Mouse (Mus musculus): ENCODE data around the gene Lsm14a. TPM values are rescaled to one million over a fixed set of nuclear protein-coding genes. Genes with fewer than 3 reads are reported as not detected.

Lsm14a gene
- total and polyA plus RNA-seq, 3 experiments, result 53.7 to 193 (median 90.0) TPM

DNA sequence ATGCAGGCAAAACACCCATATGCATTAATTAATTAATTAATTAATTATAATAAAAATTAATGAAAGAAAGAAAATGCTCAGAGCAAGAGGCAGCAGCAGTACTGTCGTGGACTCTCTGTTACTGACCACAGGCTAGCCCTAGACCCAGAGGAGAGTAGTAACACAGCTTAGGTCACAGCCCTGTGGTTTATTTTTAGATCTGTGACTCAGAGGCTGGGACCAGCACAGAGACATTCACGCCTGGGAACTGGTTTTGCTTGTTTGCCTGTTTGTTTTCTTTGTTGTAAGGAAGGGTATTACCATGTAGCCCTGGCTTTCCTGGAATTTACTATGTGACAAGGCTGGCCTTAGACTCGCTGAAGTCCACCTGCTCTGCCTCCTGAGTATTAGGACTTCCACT lies 65.6 kb downstream of the Lsm14a start:
- no peak for DNase-seq (ENCODE audit: extremely low read depth)
- Histone ChIP-seq H3K79me2 (replicated peaks; ENCODE audit: control insufficient read depth, extremely low read depth, insufficient read depth, poor library complexity, severe bottlenecking) (no peaks in the 10 kb centered on the region), H3K36me3 (replicated peaks in 1 of 2; ENCODE audit: control insufficient read depth in 1 of 2, insufficient read depth in 1 of 2, low read length in 1 of 2) (no peaks in the 10 kb centered on the region), H3K27me3 (replicated peaks) (no peaks in the 10 kb centered on the region), H3K4me3 (replicated peaks in 1 of 3; ENCODE audit: low read depth in 2 of 3, low read length in 2 of 3, poor library complexity in 1 of 3) (no peak overlapping the region), H3K4me2 (ENCODE audit: insufficient read depth, low read depth, poor library complexity, severe bottlenecking) (no peak overlapping the region), H3K9me3 (replicated peaks; ENCODE audit: low read length) (peaks cover 6% of the 10 kb centered on the region), H3K9ac (ENCODE audit: insufficient read depth, low read depth) (no peak overlapping the region), H3K4me1 (ENCODE audit: control insufficient read depth in 1 of 2, insufficient read depth in 2 of 2) (peaks cover 3 to 21% of the 10 kb centered on the region in 2 experiments; a peak in 2 of 4 replicates), H3K27ac (ENCODE audit: insufficient read depth, low read depth) (no peak overlapping the region)
- TF ChIP-seq NELFE (IDR thresholded peaks at IDR 0.05; ENCODE audit: low read depth, low read length) (no peak), MEF2A (IDR thresholded peaks at IDR 0.05; ENCODE audit: borderline replicate concordance, low read depth, low read length) (peak; percentile 92), JUN (IDR thresholded peaks at IDR 0.05; ENCODE audit: insufficient read depth, low read depth, low read length) (peak; percentile 47)
- in situ Hi-C loops (cut with MboI; ENCODE audit: low pct_ligation_motif_present, low pct_unique_long_range_greater_than_20kb, low sequenced_read_pairs) (no loop called here), dilution Hi-C loops (cut with MboI; ENCODE audit: extremely low pct_ligation_motif_present, extremely low pct_unique_long_range_greater_than_20kb, low sequenced_read_pairs) (no loop called here)

GRCm38 (mm10) chr7:34324857-34325256 lies 68.3 kb downstream of the Lsm14a start:
- no peaks in the 10 kb centered on the region for H3K36me3 ChIP-seq (replicated peaks in 1 of 2; ENCODE audit: control insufficient read depth in 1 of 2, insufficient read depth in 1 of 2, low read length in 1 of 2)
- H3K9me3 ChIP-seq (replicated peaks; ENCODE audit: low read length), result peaks cover 6% of the 10 kb centered on the region
- no peaks in the 10 kb centered on the region for H3K27me3 ChIP-seq (replicated peaks)
- H3K9ac ChIP-seq (ENCODE audit: insufficient read depth, low read depth), result no peak overlapping the region
- H3K4me3 ChIP-seq (replicated peaks in 1 of 3; ENCODE audit: low read depth in 2 of 3, low read length in 2 of 3, poor library complexity in 1 of 3), result no peak overlapping the region
- in situ Hi-C loops (cut with MboI; ENCODE audit: low pct_ligation_motif_present, low pct_unique_long_range_greater_than_20kb, low sequenced_read_pairs), result no loop called here
- no peak overlapping the region for H3K27ac ChIP-seq (ENCODE audit: insufficient read depth, low read depth)
- no peaks in the 10 kb centered on the region for H3K79me2 ChIP-seq (replicated peaks; ENCODE audit: control insufficient read depth, extremely low read depth, insufficient read depth, poor library complexity, severe bottlenecking)
- TF ChIP-seq E2F4 (IDR thresholded peaks at IDR 0.05; ENCODE audit: insufficient replicate concordance, low read depth, low read length) (no peak), TCF12 (IDR thresholded peaks at IDR 0.05; ENCODE audit: low read depth, low read length) (no peak), KAT2A (IDR thresholded peaks at IDR 0.05; ENCODE audit: insufficient replicate concordance, low read length) (no peak), BHLHE40 (IDR thresholded peaks at IDR 0.05; ENCODE audit: low read depth, low read length) (no peak), RCOR1 (conservative IDR thresholded peaks at IDR 0.05; ENCODE audit: low read depth, low read length) (no peak), NELFE (IDR thresholded peaks at IDR 0.05; ENCODE audit: low read depth, low read length) (no peak), JUN (IDR thresholded peaks at IDR 0.05; ENCODE audit: insufficient read depth, low read depth, low read length) (no peak), MAZ (IDR thresholded peaks at IDR 0.05; ENCODE audit: low read depth, low read length) (no peak), JUND (conservative IDR thresholded peaks at IDR 0.05; ENCODE audit: low read depth, low read length) (no peak)
- DNase-seq (ENCODE audit: extremely low read depth), result no peak
- no peak overlapping the region for H3K4me2 ChIP-seq (ENCODE audit: insufficient read depth, low read depth, poor library complexity, severe bottlenecking)
- dilution Hi-C loops (cut with MboI; ENCODE audit: extremely low pct_ligation_motif_present, extremely low pct_unique_long_range_greater_than_20kb, low sequenced_read_pairs), result no loop called here
- H3K4me1 ChIP-seq (ENCODE audit: control insufficient read depth in 1 of 2, insufficient read depth in 2 of 2), result peaks cover 11 to 34% of the 10 kb centered on the region in 2 experiments; a peak in 3 of 4 replicates

DNA sequence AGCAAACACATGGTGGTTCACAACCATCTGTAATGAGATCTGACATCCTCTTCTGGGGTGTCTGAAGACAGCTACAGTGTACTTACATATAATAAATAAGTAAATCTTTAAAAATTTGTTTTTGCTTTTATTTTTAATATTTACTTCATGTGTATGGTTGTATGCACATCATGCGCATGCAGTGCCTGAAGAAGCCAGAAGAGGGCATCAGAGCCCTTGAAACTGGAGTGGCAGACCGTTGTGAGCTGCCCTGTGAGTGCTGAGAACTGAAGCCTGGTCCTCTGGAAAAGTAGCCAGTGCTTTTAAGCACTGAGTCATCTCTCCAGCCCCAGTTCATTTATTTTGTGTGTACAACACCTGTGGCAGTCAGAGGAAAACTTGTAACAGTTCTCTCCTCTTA lies 69.1 kb downstream of the Lsm14a start:
- Histone ChIP-seq H3K27ac (ENCODE audit: insufficient read depth, low read depth) (no peak overlapping the region), H3K9ac (ENCODE audit: insufficient read depth, low read depth) (no peak overlapping the region), H3K4me1 (ENCODE audit: control insufficient read depth in 1 of 2, insufficient read depth in 2 of 2) (peaks cover 11 to 34% of the 10 kb centered on the region in 2 experiments; a peak in 3 of 4 replicates), H3K4me2 (ENCODE audit: insufficient read depth, low read depth, poor library complexity, severe bottlenecking) (no peak overlapping the region), H3K4me3 (replicated peaks in 1 of 3; ENCODE audit: low read depth in 2 of 3, low read length in 2 of 3, poor library complexity in 1 of 3) (no peak overlapping the region), H3K36me3 (replicated peaks in 1 of 2; ENCODE audit: control insufficient read depth in 1 of 2, insufficient read depth in 1 of 2, low read length in 1 of 2) (no peaks in the 10 kb centered on the region), H3K79me2 (replicated peaks; ENCODE audit: control insufficient read depth, extremely low read depth, insufficient read depth, poor library complexity, severe bottlenecking) (no peaks in the 10 kb centered on the region), H3K27me3 (replicated peaks) (no peaks in the 10 kb centered on the region), H3K9me3 (replicated peaks; ENCODE audit: low read length) (peaks cover 6% of the 10 kb centered on the region)
- TF ChIP-seq NELFE (IDR thresholded peaks at IDR 0.05; ENCODE audit: low read depth, low read length), result no peak
- no peak for TF ChIP-seq EP300 (IDR thresholded peaks at IDR 0.05; ENCODE audit: low read length)
- no peak for TF ChIP-seq SMC3 (IDR thresholded peaks at IDR 0.05; ENCODE audit: low read depth, low read length)
- no peak for TF ChIP-seq CHD2 (IDR thresholded peaks at IDR 0.05; ENCODE audit: low read length)
- no peak for TF ChIP-seq TBP (conservative IDR thresholded peaks at IDR 0.05; ENCODE audit: low read depth, low read length)
- no peak for TF ChIP-seq POLR2AphosphoS2 (IDR thresholded peaks at IDR 0.05; ENCODE audit: low read depth, low read length)
- no peak for TF ChIP-seq MXI1 (IDR thresholded peaks at IDR 0.05; ENCODE audit: low read depth, low read length)
- no peak for TF ChIP-seq MAZ (IDR thresholded peaks at IDR 0.05; ENCODE audit: low read depth, low read length)
- TF ChIP-seq JUN (IDR thresholded peaks at IDR 0.05; ENCODE audit: insufficient read depth, low read depth, low read length), result no peak
- TF ChIP-seq BHLHE40 (IDR thresholded peaks at IDR 0.05; ENCODE audit: low read depth, low read length), result no peak
- no peak for TF ChIP-seq E2F4 (IDR thresholded peaks at IDR 0.05; ENCODE audit: insufficient replicate concordance, low read depth, low read length)
- no peak for TF ChIP-seq JUND (conservative IDR thresholded peaks at IDR 0.05; ENCODE audit: low read depth, low read length)
- no peak for TF ChIP-seq MEF2A (IDR thresholded peaks at IDR 0.05; ENCODE audit: borderline replicate concordance, low read depth, low read length)
- in situ Hi-C loops (cut with MboI; ENCODE audit: low pct_ligation_motif_present, low pct_unique_long_range_greater_than_20kb, low sequenced_read_pairs), result no loop called here
- dilution Hi-C loops (cut with MboI; ENCODE audit: extremely low pct_ligation_motif_present, extremely low pct_unique_long_range_greater_than_20kb, low sequenced_read_pairs), result no loop called here
- DNase-seq (ENCODE audit: extremely low read depth), result no peak

All from CH12.LX (cell line).